Mouse (Mus musculus) spleen, adult 2 months (tissue): ENCODE data around the gene Mat2a. TPM values are rescaled to one million over a fixed set of nuclear protein-coding genes. Genes with fewer than 3 reads are reported as not detected.
"Not testable (repeated sequence)": the region's sequence is repeated elsewhere in the genome, so short reads cannot be mapped to it uniquely, and the experiment has no call there.

Experiments used
- DNase-seq, 2 experiments: peaks; one replicate each; pipeline versions ENCODE4 v3.0.0 to v3.0.0-alpha.2; 2012 to 2021; ENCODE audit warnings: low spot score in 2 of 2, low read depth in 1 of 2
- H3K27ac ChIP-seq: fragments of 200-500 bp; 2 replicates; pipeline ENCODE4 v1.5.1; 2012; ENCODE audit warnings: low read length, inconsistent platforms; ENCODE audit not compliant: insufficient read depth
- H3K27me3 ChIP-seq: fragments of 200-500 bp; 2 replicates; pipeline ENCODE4 v1.6.1; 2012; ENCODE audit warnings: mild to moderate bottlenecking, moderate library complexity, low read length, inconsistent platforms; ENCODE audit not compliant: control insufficient read depth, insufficient read depth
- H3K36me3 ChIP-seq: fragments of 200-500 bp; 2 replicates; pipeline ENCODE4 v1.6.1; 2012; ENCODE audit warnings: mild to moderate bottlenecking, low read length, inconsistent platforms; ENCODE audit not compliant: control insufficient read depth, insufficient read depth
- H3K4me1 ChIP-seq: fragments of 200-500 bp; 2 replicates; pipeline ENCODE4 v1.6.1; 2011; ENCODE audit warnings: inconsistent platforms; ENCODE audit not compliant: control insufficient read depth, insufficient read depth, insufficient read length
- H3K4me3 ChIP-seq: fragments of 200-500 bp; 2 replicates; pipeline ENCODE4 v1.5.1; 2011; ENCODE audit warnings: mild to moderate bottlenecking, inconsistent platforms; ENCODE audit not compliant: insufficient read depth, insufficient read length; ENCODE audit errors: extremely low read depth
- CTCF ChIP-seq: fragments of 200-500 bp; IDR thresholded peaks from 2 replicates; pipeline ENCODE4 v1.5.1; 2011; ENCODE audit warnings: mild to moderate bottlenecking, inconsistent platforms; ENCODE audit not compliant: insufficient read depth, insufficient read length, insufficient replicate concordance; ENCODE audit errors: extremely low read depth
- POLR2A ChIP-seq: fragments of 200-500 bp; IDR thresholded peaks from 2 replicates; pipeline ENCODE4 v1.6.1; 2011; ENCODE audit warnings: low read depth, low read length, inconsistent platforms
- WGBS: fragments of 180-500 bp; shearing (Covaris S2); methylation state at CpG from one replicate; pipeline ENCODE4 v1.1.7; 2018; 5-methylcytosine and 5-hydroxymethylcytosine counted together
- polyA plus RNA-seq: library from polyadenylated mRNA; depleted of rRNA; stranded (reverse); fragments of >200 nt; gene quantifications from 2 replicates; pipeline ENCODE4 v1.2.3, GENCODE M21; 2012

Mat2a gene
- polyA plus RNA-seq, 1 experiment: 45.0 TPM

GRCm38 (mm10) chr6:72454833-72455373 is 15.5 kb upstream of the Mat2a start:
- no peak overlapping the region for H3K4me3 ChIP-seq
- H3K4me1 ChIP-seq: no peaks in the 10 kb centered on the region
- WGBS: 82% methylated on average over 7 of the region's 7 CpGs
- TF ChIP-seq CTCF (no peak), POLR2A (no peak)
- H3K27ac ChIP-seq: no peak overlapping the region
- no peaks in the 10 kb centered on the region for H3K36me3 ChIP-seq
- no peaks in the 10 kb centered on the region for H3K27me3 ChIP-seq
- DNase-seq: no peak

GRCm38 (mm10) chr6:72454072-72454746 is 14.9 kb upstream of the Mat2a start:
- no peak for DNase-seq
- Histone ChIP-seq H3K4me1 (no peaks in the 10 kb centered on the region), H3K36me3 (no peaks in the 10 kb centered on the region), H3K27ac (no peak overlapping the region), H3K27me3 (no peaks in the 10 kb centered on the region), H3K4me3 (no peak overlapping the region)
- TF ChIP-seq CTCF: no peak
- TF ChIP-seq POLR2A: no peak
- WGBS: 79% methylated on average over 7 of the region's 7 CpGs

GRCm38 (mm10) chr6:72453578-72453977 is 14.2 kb upstream of the Mat2a start:
- no peaks in the 10 kb centered on the region for H3K36me3 ChIP-seq
- DNase-seq: no peak
- H3K27me3 ChIP-seq: no peaks in the 10 kb centered on the region
- H3K4me3 ChIP-seq: no peak overlapping the region
- H3K4me1 ChIP-seq: no peaks in the 10 kb centered on the region
- 94% methylated on average over 3 of the region's 3 CpGs for WGBS
- H3K27ac ChIP-seq: no peak overlapping the region
- TF ChIP-seq CTCF: no peak
- TF ChIP-seq POLR2A: no peak

GRCm38 (mm10) chr6:72452329-72452728 is 13.0 kb upstream of the Mat2a start:
- no peak overlapping the region for H3K27ac ChIP-seq
- 100% methylated on average over 2 of the region's 2 CpGs for WGBS
- no peaks in the 10 kb centered on the region for H3K27me3 ChIP-seq
- TF ChIP-seq POLR2A: no peak
- TF ChIP-seq CTCF: no peak
- no peaks in the 10 kb centered on the region for H3K4me1 ChIP-seq
- H3K36me3 ChIP-seq: no peaks in the 10 kb centered on the region
- no peak for DNase-seq
- no peak overlapping the region for H3K4me3 ChIP-seq

GRCm38 (mm10) chr6:72451778-72452177 is 12.4 kb upstream of the Mat2a start:
- H3K27me3 ChIP-seq, DNase-seq, H3K27ac ChIP-seq, H3K4me3 ChIP-seq, H3K36me3 ChIP-seq, H3K4me1 ChIP-seq: not testable (repeated sequence)
- 93% methylated on average over 2 of the region's 2 CpGs for WGBS

- WGBS: 90% methylated on average over 2 of the region's 2 CpGs
- Histone ChIP-seq H3K27me3 (no peaks in the 10 kb centered on the region), H3K4me1 (no peaks in the 10 kb centered on the region), H3K36me3 (no peaks in the 10 kb centered on the region), H3K4me3 (no peak overlapping the region), H3K27ac (no peak overlapping the region)
- DNase-seq: no peak
- TF ChIP-seq POLR2A (no peak), CTCF (no peak)
Measured at GRCm38 (mm10) chr6:72447487-72447886, 8.1 kb upstream of the Mat2a start.

GRCm38 (mm10) chr6:72445011-72445410 is 5.7 kb upstream of the Mat2a start:
- H3K27ac ChIP-seq: no peak overlapping the region

More at GRCm38 (mm10) chr6:72445011-72445410, 5.7 kb upstream of the Mat2a start:
- Histone ChIP-seq H3K4me1 (peaks cover 5% of the 10 kb centered on the region; the same call in 1 of the 2 replicates), H3K27me3 (no peaks in the 10 kb centered on the region), H3K36me3 (no peaks in the 10 kb centered on the region), H3K4me3 (no peak overlapping the region)
- DNase-seq: no peak
- no peak for TF ChIP-seq POLR2A
- no peak for TF ChIP-seq CTCF
